In the genomic region with DNA sequence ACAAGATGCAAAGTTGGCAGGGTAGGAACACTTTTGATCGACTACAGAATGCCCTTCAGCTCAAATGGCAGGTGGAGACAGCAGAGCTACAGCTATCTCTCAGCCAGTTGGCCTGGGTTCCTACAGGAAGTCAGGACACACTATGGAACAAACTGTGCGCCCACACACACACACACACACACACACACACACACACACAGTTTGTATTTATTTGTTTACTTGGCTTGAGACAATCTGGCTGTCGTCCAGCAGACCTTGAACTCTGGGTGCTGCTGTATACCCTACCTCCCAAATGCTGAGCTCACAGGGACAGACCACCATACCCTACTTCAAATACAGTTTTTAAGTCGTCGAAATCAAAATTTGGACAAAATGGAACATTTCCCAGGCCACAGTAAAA, we compare ENCODE assay signal across 20 mouse cellular contexts.
DNase-seq lines count a peak whose midpoint lies in the region; ATAC-seq and TF ChIP-seq lines count a peak whose summit lies in the region.
"Had no signal": no experiment of that assay in that cellular context is flagged by ENCODE, and none has a peak within 500 bp of the region (broad histone marks: within the 10 kb centered on the region; RNA-seq: fewer than 3 reads in every experiment).

No protein-coding gene starts in this region.

- no peaks in the 10 kb centered on the region for H3K27me3 ChIP-seq in heart, embryonic 13.5 days (replicated peaks)
- H3K27me3 ChIP-seq in megakaryocyte, embryonic 14.5 days (replicated peaks) = no peaks in the 10 kb centered on the region
- H3K27me3 ChIP-seq in myocyte (ENCODE audit: control insufficient read depth, insufficient read depth, insufficient read length) = no peaks in the 10 kb centered on the region
- H3K27me3 ChIP-seq: embryonic facial prominence, embryonic 13.5 days; hindbrain, embryonic 12.5 days; Patski had no signal

- peaks cover 68% of the 10 kb centered on the region for H3K4me1 ChIP-seq in heart, embryonic 13.5 days
- H3K4me1 ChIP-seq in megakaryocyte, embryonic 14.5 days = peaks cover 60% of the 10 kb centered on the region

- no peak for TF ChIP-seq POLR2A in myocyte (IDR thresholded peaks at IDR 0.05; ENCODE audit: insufficient read length, low read depth)

- WGBS in heart, embryonic 13.5 days = 60% methylated on average over 5 of the region's 5 CpGs

- peaks cover 22% of the 10 kb centered on the region for H3K36me3 ChIP-seq in heart, embryonic 13.5 days
- H3K36me3 ChIP-seq in megakaryocyte, embryonic 14.5 days (replicated peaks; ENCODE audit: low read length) = peaks cover 49% of the 10 kb centered on the region
- H3K36me3 ChIP-seq in myocyte (ENCODE audit: control insufficient read depth, insufficient read depth) = peaks cover 43% of the 10 kb centered on the region
- H3K36me3 ChIP-seq: hindbrain, embryonic 12.5 days; midbrain, embryonic 12.5 days had no signal

- DNase-seq in heart, postnatal 4 days = no peak
- peak; percentile 62 to 64 for DNase-seq in kidney, postnatal 25 days
- no peak for DNase-seq in kidney, adult 18-20 months
- DNase-seq: adrenal gland, postnatal 14 days; cerebellum, adult 8-10 months; forebrain, postnatal 0 days; layer of hippocampus, postnatal 36 days; retina, postnatal 1 day; right cerebral cortex, postnatal 4 days; thymus, postnatal 25 days had no signal

- H3K9me3 ChIP-seq in heart, embryonic 13.5 days = no peaks in the 10 kb centered on the region
- H3K9me3 ChIP-seq in megakaryocyte, embryonic 14.5 days = no peaks in the 10 kb centered on the region
- H3K9me3 ChIP-seq: embryonic facial prominence, embryonic 13.5 days; hindbrain, embryonic 12.5 days; limb, embryonic 10.5 days; midbrain, embryonic 12.5 days had no signal

- no peak overlapping the region for H3ac ChIP-seq in myocyte (ENCODE audit: control insufficient read depth, insufficient read length)

- H3K4me2 ChIP-seq in heart, embryonic 13.5 days = no peak overlapping the region
- no peak overlapping the region for H3K4me2 ChIP-seq in myocyte (ENCODE audit: low read depth)
- H3K4me2 ChIP-seq: embryonic facial prominence, embryonic 13.5 days; hindbrain, embryonic 12.5 days; midbrain, embryonic 12.5 days had no signal

- ATAC-seq in heart, embryonic 13.5 days (ENCODE audit: extremely low read depth, insufficient number of reproducible peaks, low FRiP score, low TSS enrichment) = no peak
- no peak for ATAC-seq in megakaryocyte, adult 5-6 weeks (ENCODE audit: poor library complexity, severe bottlenecking)
- ATAC-seq: activated CD4-positive, CD25-positive, alpha-beta regulatory T cell, adult 4 months; forebrain, postnatal 0 days; Patski had no signal

- H3K27ac ChIP-seq in heart, embryonic 13.5 days (replicated peaks) = 0 out of 2 replicates have a peak overlapping the region, but pooled peaks have one; percentile 17
- H3K27ac ChIP-seq: embryonic facial prominence, embryonic 13.5 days; hindbrain, embryonic 12.5 days; limb, embryonic 10.5 days; midbrain, embryonic 12.5 days had no signal

- no peak overlapping the region for H3K9ac ChIP-seq in heart, embryonic 13.5 days
- H3K9ac ChIP-seq: embryonic facial prominence, embryonic 13.5 days; forebrain, postnatal 0 days; hindbrain, embryonic 12.5 days; midbrain, embryonic 12.5 days had no signal

- H3K4me3 ChIP-seq in heart, embryonic 13.5 days = no peak overlapping the region
- peak overlapping the region; percentile 7 for H3K4me3 ChIP-seq in megakaryocyte, embryonic 14.5 days (replicated peaks)
- no peak overlapping the region for H3K4me3 ChIP-seq in myocyte
- H3K4me3 ChIP-seq: embryonic facial prominence, embryonic 13.5 days; hindbrain, embryonic 12.5 days; limb, embryonic 10.5 days; midbrain, embryonic 12.5 days had no signal

- peaks cover 98% of the 10 kb centered on the region for H3K79me2 ChIP-seq in myocyte (ENCODE audit: control insufficient read depth, insufficient read depth)

TF ChIP-seq in myocyte, 11 proteins besides CTCF, POLR2A, EP300 and RAD21:
- peak; percentile 37 for TF ChIP-seq POLR2AphosphoS2 (IDR thresholded peaks at IDR 0.05; ENCODE audit: insufficient read length, low read depth)
- no peak for TF ChIP-seq TCF3 (IDR thresholded peaks at IDR 0.05; ENCODE audit: insufficient read length, low read depth)

Comparison
In these comparisons a context has a peak if more than half of its experiments do, and no peak if none do; other contexts are left out.
1. DNase-seq: peak in kidney, postnatal 25 days (2 of 2); none in heart, postnatal 4 days (single experiment) and kidney, adult 18-20 months (single experiment).